Mouse (Mus musculus): ENCODE data around the gene Lsm10. TPM values are rescaled to one million over a fixed set of nuclear protein-coding genes. Genes with fewer than 3 reads are reported as not detected.

Lsm10 gene
- polyA plus RNA-seq, 1 experiment from 2014 or later = 57.2 TPM

DNA sequence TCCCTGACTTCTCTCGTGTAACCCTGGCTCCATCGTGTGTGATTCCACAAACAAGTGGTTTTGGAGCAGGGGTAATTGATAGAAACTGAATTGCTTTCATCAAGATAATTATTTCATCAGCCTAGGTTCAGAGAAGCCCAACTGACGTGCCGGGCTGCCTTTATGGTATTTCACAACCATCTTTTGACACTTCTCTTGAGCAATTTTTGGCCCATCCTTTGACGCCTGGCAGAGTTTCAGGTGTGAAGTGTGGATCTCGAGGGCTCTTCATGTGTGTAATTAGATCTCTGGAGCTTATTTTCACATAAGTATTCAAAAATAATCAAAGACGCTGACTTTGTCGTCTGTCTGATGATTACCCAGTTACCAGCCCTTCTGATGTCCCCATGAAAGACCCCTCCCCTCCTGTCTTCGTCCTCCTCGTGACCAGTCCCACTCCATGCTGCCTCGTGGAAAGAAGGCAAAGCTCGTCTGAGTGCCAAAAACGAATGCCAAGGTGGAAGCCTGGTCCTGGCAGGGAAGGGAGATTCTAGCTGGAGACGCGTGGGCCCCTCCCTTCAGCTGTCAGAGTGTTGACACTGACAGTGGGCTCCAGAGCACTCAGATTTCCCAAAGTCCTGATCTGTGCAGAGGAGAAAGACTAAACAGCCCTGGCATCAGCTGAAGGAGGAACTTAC, 28.9 kb upstream of the Lsm10 start:
- ATAC-seq (ENCODE audit: low read depth) = 0 out of 2 replicates have a peak, but pooled peaks have one; percentile 28
- Histone ChIP-seq H3K4me1 (replicated peaks; ENCODE audit: control insufficient read depth, insufficient read depth, low read length) (no peaks in the 10 kb centered on the region; the same call in 1 of the 2 replicates), H3K9ac (ENCODE audit: low read length) (no peak overlapping the region), H3K36me3 (ENCODE audit: control insufficient read depth, insufficient read depth, low read length) (no peaks in the 10 kb centered on the region), H3K27ac (ENCODE audit: low read length) (no peak overlapping the region), H3K9me3 (ENCODE audit: control insufficient read depth, low read length) (no peaks in the 10 kb centered on the region), H3K4me2 (ENCODE audit: low read depth, low read length) (no peak overlapping the region), H3K27me3 (ENCODE audit: control insufficient read depth, insufficient read depth, low read depth, low read length) (no peaks in the 10 kb centered on the region), H3K4me3 (ENCODE audit: low read length) (no peak overlapping the region)
- 53% methylated on average over 15 of the region's 15 CpGs for WGBS

- ATAC-seq (ENCODE audit: low read depth) = no peak
- H3K4me3 ChIP-seq (ENCODE audit: low read length) = no peak overlapping the region
- 85% methylated on average over 6 of the region's 6 CpGs for WGBS
- H3K27me3 ChIP-seq (ENCODE audit: control insufficient read depth, insufficient read depth, low read depth, low read length) = no peaks in the 10 kb centered on the region
- no peak overlapping the region for H3K9ac ChIP-seq (ENCODE audit: low read length)
- H3K4me1 ChIP-seq (replicated peaks; ENCODE audit: control insufficient read depth, insufficient read depth, low read length) = no peaks in the 10 kb centered on the region; the same call in 1 of the 2 replicates
- H3K27ac ChIP-seq (ENCODE audit: low read length) = no peak overlapping the region
- H3K4me2 ChIP-seq (ENCODE audit: low read depth, low read length) = no peak overlapping the region
- no peaks in the 10 kb centered on the region for H3K9me3 ChIP-seq (ENCODE audit: control insufficient read depth, low read length)
- H3K36me3 ChIP-seq (ENCODE audit: control insufficient read depth, insufficient read depth, low read length) = no peaks in the 10 kb centered on the region
Observed at GRCm38 (mm10) chr4:126068842-126069241, 27.6 kb upstream of the Lsm10 start.

GRCm38 (mm10) chr4:126077833-126078232, 18.6 kb upstream of the Lsm10 start:
- H3K4me2 ChIP-seq (ENCODE audit: low read depth, low read length) = no peak overlapping the region
- H3K4me1 ChIP-seq (replicated peaks; ENCODE audit: control insufficient read depth, insufficient read depth, low read length) = no peaks in the 10 kb centered on the region
- peak; percentile 78 for ATAC-seq (ENCODE audit: low read depth)
- H3K9ac ChIP-seq (ENCODE audit: low read length) = no peak overlapping the region
- WGBS = 64% methylated on average over 6 of the region's 6 CpGs
- peaks cover 4% of the 10 kb centered on the region; the same call in 1 of the 2 replicates for H3K36me3 ChIP-seq (ENCODE audit: control insufficient read depth, insufficient read depth, low read length)
- H3K4me3 ChIP-seq (ENCODE audit: low read length) = no peak overlapping the region
- H3K27ac ChIP-seq (ENCODE audit: low read length) = no peak overlapping the region
- H3K9me3 ChIP-seq (ENCODE audit: control insufficient read depth, low read length) = no peaks in the 10 kb centered on the region
- no peaks in the 10 kb centered on the region for H3K27me3 ChIP-seq (ENCODE audit: control insufficient read depth, insufficient read depth, low read depth, low read length)

DNA sequence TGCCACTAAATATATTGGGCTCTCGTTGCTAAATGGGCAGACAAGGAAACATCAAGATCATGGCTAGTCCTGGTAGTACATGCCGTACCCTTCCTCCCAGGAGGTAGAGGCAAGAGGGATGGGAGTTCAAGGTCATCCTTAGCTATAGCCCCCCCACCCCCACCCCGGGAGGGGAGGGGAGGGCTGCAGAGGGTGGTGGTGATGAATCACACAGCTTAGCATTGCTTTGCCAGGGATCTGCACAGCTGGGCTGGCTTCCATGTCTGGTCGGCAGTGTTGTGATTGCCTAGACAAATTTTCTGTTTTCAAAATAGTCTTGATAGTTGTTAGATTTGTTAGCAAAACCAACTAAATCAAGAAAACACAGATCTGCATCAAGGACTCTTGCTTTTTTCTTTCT, 17.2 kb upstream of the Lsm10 start:
- no peaks in the 10 kb centered on the region for H3K27me3 ChIP-seq (ENCODE audit: control insufficient read depth, insufficient read depth, low read depth, low read length)
- 61% methylated on average over 4 of the region's 4 CpGs for WGBS
- no peak for ATAC-seq (ENCODE audit: low read depth)
- H3K4me2 ChIP-seq (ENCODE audit: low read depth, low read length) = no peak overlapping the region
- H3K9me3 ChIP-seq (ENCODE audit: control insufficient read depth, low read length) = no peaks in the 10 kb centered on the region
- H3K36me3 ChIP-seq (ENCODE audit: control insufficient read depth, insufficient read depth, low read length) = peaks cover 4% of the 10 kb centered on the region; the same call in 1 of the 2 replicates
- H3K4me1 ChIP-seq (replicated peaks; ENCODE audit: control insufficient read depth, insufficient read depth, low read length) = no peaks in the 10 kb centered on the region
- H3K27ac ChIP-seq (ENCODE audit: low read length) = no peak overlapping the region
- H3K4me3 ChIP-seq (ENCODE audit: low read length) = no peak overlapping the region
- no peak overlapping the region for H3K9ac ChIP-seq (ENCODE audit: low read length)

- Histone ChIP-seq H3K9me3 (ENCODE audit: control insufficient read depth, low read length) (no peaks in the 10 kb centered on the region), H3K36me3 (ENCODE audit: control insufficient read depth, insufficient read depth, low read length) (peaks cover 4% of the 10 kb centered on the region; the same call in 1 of the 2 replicates), H3K9ac (ENCODE audit: low read length) (no peak overlapping the region), H3K27me3 (ENCODE audit: control insufficient read depth, insufficient read depth, low read depth, low read length) (no peaks in the 10 kb centered on the region), H3K4me1 (replicated peaks; ENCODE audit: control insufficient read depth, insufficient read depth, low read length) (no peaks in the 10 kb centered on the region), H3K4me2 (ENCODE audit: low read depth, low read length) (no peak overlapping the region), H3K4me3 (ENCODE audit: low read length) (no peak overlapping the region), H3K27ac (ENCODE audit: low read length) (no peak overlapping the region)
- ATAC-seq (ENCODE audit: low read depth) = no peak
- 100% methylated on average over 1 of the region's 1 CpGs for WGBS
Observed at GRCm38 (mm10) chr4:126081601-126082000, 14.8 kb upstream of the Lsm10 start.

GRCm38 (mm10) chr4:126083021-126083420, 13.4 kb upstream of the Lsm10 start:
- Histone ChIP-seq H3K4me2 (ENCODE audit: low read depth, low read length) (no peak overlapping the region), H3K27me3 (ENCODE audit: control insufficient read depth, insufficient read depth, low read depth, low read length) (no peaks in the 10 kb centered on the region), H3K36me3 (ENCODE audit: control insufficient read depth, insufficient read depth, low read length) (peaks cover 4% of the 10 kb centered on the region; the same call in 1 of the 2 replicates), H3K4me1 (replicated peaks; ENCODE audit: control insufficient read depth, insufficient read depth, low read length) (no peaks in the 10 kb centered on the region), H3K9ac (ENCODE audit: low read length) (no peak overlapping the region), H3K27ac (ENCODE audit: low read length) (no peak overlapping the region), H3K4me3 (ENCODE audit: low read length) (no peak overlapping the region), H3K9me3 (ENCODE audit: control insufficient read depth, low read length) (no peaks in the 10 kb centered on the region)
- 86% methylated on average over 9 of the region's 9 CpGs for WGBS
- no peak for ATAC-seq (ENCODE audit: low read depth)

DNA sequence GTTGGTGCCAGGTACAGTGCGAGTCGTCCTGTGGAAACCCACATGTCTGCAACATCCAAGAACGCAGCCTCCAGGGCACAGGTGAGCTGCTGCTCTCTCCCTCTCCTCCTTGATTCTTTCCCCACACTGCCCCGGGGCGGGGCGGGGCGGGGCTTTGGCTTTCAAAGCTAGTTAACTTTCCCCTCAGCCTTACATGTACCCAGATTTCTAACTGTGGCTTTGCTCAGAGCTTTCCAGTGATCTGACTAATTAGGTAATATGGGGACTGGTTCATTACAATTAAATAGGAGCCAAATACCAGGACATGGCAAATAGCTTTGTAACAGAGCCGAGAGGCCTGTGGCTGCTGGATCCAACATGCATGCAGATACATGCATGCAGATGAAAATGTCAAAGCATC, 12.0 kb upstream of the Lsm10 start:
- no peaks in the 10 kb centered on the region for H3K27me3 ChIP-seq (ENCODE audit: control insufficient read depth, insufficient read depth, low read depth, low read length)
- no peaks in the 10 kb centered on the region for H3K9me3 ChIP-seq (ENCODE audit: control insufficient read depth, low read length)
- no peak overlapping the region for H3K4me3 ChIP-seq (ENCODE audit: low read length)
- H3K4me1 ChIP-seq (replicated peaks; ENCODE audit: control insufficient read depth, insufficient read depth, low read length) = no peaks in the 10 kb centered on the region
- H3K36me3 ChIP-seq (ENCODE audit: control insufficient read depth, insufficient read depth, low read length) = peaks cover 4% of the 10 kb centered on the region; the same call in 1 of the 2 replicates
- H3K9ac ChIP-seq (ENCODE audit: low read length) = no peak overlapping the region
- WGBS = 65% methylated on average over 8 of the region's 8 CpGs
- H3K4me2 ChIP-seq (ENCODE audit: low read depth, low read length) = no peak overlapping the region
- H3K27ac ChIP-seq (ENCODE audit: low read length) = no peak overlapping the region
- ATAC-seq (ENCODE audit: low read depth) = no peak

DNA sequence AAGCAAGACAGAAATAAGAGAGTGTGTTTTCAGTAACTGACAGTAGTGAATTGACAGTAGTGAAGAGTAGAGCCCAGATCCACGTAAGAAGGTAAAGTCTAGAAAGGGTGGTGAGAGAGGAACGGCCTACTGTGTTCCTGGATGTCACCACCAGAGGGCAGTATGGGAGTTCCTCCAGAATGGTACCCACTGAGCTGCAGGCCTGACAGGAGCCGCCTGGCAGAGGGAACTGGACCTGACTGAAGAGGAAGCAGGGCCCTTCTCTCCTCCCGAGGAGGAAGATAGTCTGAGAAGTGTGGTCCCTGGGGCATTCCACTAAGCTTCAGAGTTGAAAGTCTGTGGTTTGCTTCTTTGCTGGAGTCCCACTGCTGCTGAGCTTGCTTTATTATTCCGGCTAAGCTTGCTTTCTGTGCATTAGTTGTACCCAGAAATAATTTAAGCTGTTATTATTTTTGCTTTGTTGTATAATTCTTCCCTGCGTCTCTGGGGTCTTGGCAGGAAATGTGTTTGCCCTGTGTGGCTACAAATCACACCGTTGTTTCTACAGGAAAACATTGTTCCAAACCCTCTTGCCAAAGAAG, 10.3 kb upstream of the Lsm10 start:
- H3K4me1 ChIP-seq (replicated peaks; ENCODE audit: control insufficient read depth, insufficient read depth, low read length) = no peaks in the 10 kb centered on the region
- H3K4me3 ChIP-seq (ENCODE audit: low read length) = no peak overlapping the region
- no peak overlapping the region for H3K4me2 ChIP-seq (ENCODE audit: low read depth, low read length)
- H3K27me3 ChIP-seq (ENCODE audit: control insufficient read depth, insufficient read depth, low read depth, low read length) = no peaks in the 10 kb centered on the region
- H3K27ac ChIP-seq (ENCODE audit: low read length) = peak overlapping the region; percentile 37
- H3K9me3 ChIP-seq (ENCODE audit: control insufficient read depth, low read length) = no peaks in the 10 kb centered on the region
- peak; percentile 89 for ATAC-seq (ENCODE audit: low read depth)
- H3K9ac ChIP-seq (ENCODE audit: low read length) = 0 out of 2 replicates have a peak overlapping the region, but pooled peaks have one; percentile 16
- peaks cover 4% of the 10 kb centered on the region; the same call in 1 of the 2 replicates for H3K36me3 ChIP-seq (ENCODE audit: control insufficient read depth, insufficient read depth, low read length)
- WGBS = 25% methylated on average over 7 of the region's 7 CpGs

GRCm38 (mm10) chr4:126090101-126090847, 6.1 kb upstream of the Lsm10 start:
- WGBS = 56% methylated on average over 7 of the region's 7 CpGs
- no peak overlapping the region for H3K27ac ChIP-seq (ENCODE audit: low read length)
- H3K4me2 ChIP-seq (ENCODE audit: low read depth, low read length) = no peak overlapping the region
- ATAC-seq (ENCODE audit: low read depth) = no peak
- no peak overlapping the region for H3K4me3 ChIP-seq (ENCODE audit: low read length)
- no peaks in the 10 kb centered on the region for H3K27me3 ChIP-seq (ENCODE audit: control insufficient read depth, insufficient read depth, low read depth, low read length)
- no peaks in the 10 kb centered on the region for H3K36me3 ChIP-seq (ENCODE audit: control insufficient read depth, insufficient read depth, low read length)
- H3K9ac ChIP-seq (ENCODE audit: low read length) = no peak overlapping the region
- H3K9me3 ChIP-seq (ENCODE audit: control insufficient read depth, low read length) = no peaks in the 10 kb centered on the region
- H3K4me1 ChIP-seq (replicated peaks; ENCODE audit: control insufficient read depth, insufficient read depth, low read length) = no peaks in the 10 kb centered on the region

All from lung, embryonic 16.5 days (tissue).